Mouse (Mus musculus) embryonic facial prominence, embryonic 10.5 days (tissue): ENCODE measurements around the gene Gm10401. TPM values are rescaled to one million over a fixed set of nuclear protein-coding genes. Genes with fewer than 3 reads are reported as not detected.

Experiments
- DNase-seq: peaks from one replicate; pipeline ENCODE4 v3.0.0-alpha.2; 2017; ENCODE audit warnings: low spot score
- H3K27ac ChIP-seq: fragments of 300-500 bp; sonication (generic); replicated peaks from 2 replicates; pipeline ENCODE4 v1.5.1; 2016; ENCODE audit warnings: mild to moderate bottlenecking
- H3K27me3 ChIP-seq: fragments of 300-500 bp; sonication (generic); replicated peaks from 2 replicates; pipeline ENCODE4 v1.6.1; 2016; ENCODE audit warnings: low read depth, mild to moderate bottlenecking; ENCODE audit not compliant: poor library complexity, severe bottlenecking
- H3K36me3 ChIP-seq: fragments of 300-500 bp; sonication (generic); replicated peaks from 2 replicates; pipeline ENCODE4 v1.6.1; 2016; ENCODE audit warnings: mild to moderate bottlenecking, moderate library complexity
- H3K4me1 ChIP-seq: fragments of 300-500 bp; sonication (generic); 2 replicates; pipeline ENCODE4 v1.6.1; 2016
- H3K4me3 ChIP-seq: fragments of 300-500 bp; sonication (generic); 2 replicates; pipeline ENCODE4 v1.5.1; 2016; ENCODE audit warnings: mild to moderate bottlenecking, moderate library complexity
- H3K9me3 ChIP-seq: fragments of 300-500 bp; sonication (generic); 2 replicates; pipeline ENCODE4 v1.6.1; 2016; ENCODE audit warnings: mild to moderate bottlenecking
- WGBS: fragments of 180-500 bp; shearing (Covaris S2); methylation state at CpG from one replicate; pipeline ENCODE4 v1.1.7; 2016; 5-methylcytosine and 5-hydroxymethylcytosine counted together
- polyA plus RNA-seq: library from polyadenylated mRNA; unstranded; fragments of >200 nt; fragmentation: Nextera tagmentation; extraction: Ambion mirVana; gene quantifications from 2 replicates; pipeline ENCODE4 v1.2.1, GENCODE M21; 2016

The Gm10401 gene
- 20.8 and 25.5 TPM in 2 replicates for polyA plus RNA-seq

DNA sequence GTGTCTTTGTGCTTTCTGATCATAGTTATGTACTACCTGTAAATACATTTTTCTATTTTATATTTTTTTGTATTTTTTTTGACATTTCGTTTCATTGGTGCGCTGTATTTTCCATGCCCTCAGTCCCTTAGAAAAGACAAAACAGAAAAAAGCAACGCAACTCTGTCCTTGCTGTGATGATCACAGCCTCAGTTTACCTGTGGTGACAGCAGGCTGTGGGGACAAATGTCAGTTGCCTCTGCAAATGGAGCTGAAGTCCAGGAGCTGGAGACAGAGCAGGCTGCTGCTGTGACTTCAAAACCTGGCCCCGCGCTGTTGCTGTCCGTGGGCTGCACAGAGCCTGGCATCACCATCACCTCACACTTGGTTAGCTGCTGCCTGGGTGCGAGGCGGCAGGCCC is at the start of gene Gm10401:
Gene Gm10401, minus strand, starts transcription at position 101 of the 400 bp plus-strand sequence.
- no peaks in the 10 kb centered on the region for H3K27me3 ChIP-seq
- no peak for DNase-seq
- H3K36me3 ChIP-seq = peaks cover 95% of the 10 kb centered on the region
- no peak within 1 kb of the TSS for H3K4me3 ChIP-seq
- no peaks in the 10 kb centered on the region for H3K4me1 ChIP-seq
- peak within 1 kb of the TSS; percentile 14; the same call in 1 of the 2 replicates for H3K27ac ChIP-seq
- H3K9me3 ChIP-seq = no peaks in the 10 kb centered on the region
- 94% methylated on average over 8 of the region's 8 CpGs for WGBS

DNA sequence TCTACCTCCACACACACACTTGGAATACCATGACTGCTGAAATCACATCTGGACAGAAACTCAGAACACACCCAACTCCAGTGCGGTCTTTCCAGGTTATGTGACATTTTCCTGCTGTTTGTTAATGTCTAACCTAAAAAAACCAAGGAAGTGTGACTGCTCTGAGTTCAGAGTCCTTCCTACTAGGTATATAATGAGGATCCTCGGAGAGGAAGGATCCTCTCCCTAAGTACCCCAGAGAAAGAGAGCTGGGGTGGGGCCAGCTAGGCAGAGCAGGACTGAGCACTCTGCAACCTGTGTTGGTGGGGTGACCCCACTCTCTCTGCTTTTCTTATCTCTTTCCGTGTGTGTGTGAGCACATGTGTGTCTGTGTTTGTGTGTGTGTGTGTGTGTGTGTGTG is 49.3 kb upstream of the Gm10401 start:
- Histone ChIP-seq H3K9me3 (peaks cover 9% of the 10 kb centered on the region; the same call in 1 of the 2 replicates), H3K4me1 (peaks cover 24% of the 10 kb centered on the region), H3K27ac (no peak overlapping the region), H3K27me3 (no peaks in the 10 kb centered on the region), H3K4me3 (no peak overlapping the region), H3K36me3 (peaks cover 97% of the 10 kb centered on the region)
- WGBS = 82% methylated on average over 3 of the region's 3 CpGs
- DNase-seq = no peak

DNA sequence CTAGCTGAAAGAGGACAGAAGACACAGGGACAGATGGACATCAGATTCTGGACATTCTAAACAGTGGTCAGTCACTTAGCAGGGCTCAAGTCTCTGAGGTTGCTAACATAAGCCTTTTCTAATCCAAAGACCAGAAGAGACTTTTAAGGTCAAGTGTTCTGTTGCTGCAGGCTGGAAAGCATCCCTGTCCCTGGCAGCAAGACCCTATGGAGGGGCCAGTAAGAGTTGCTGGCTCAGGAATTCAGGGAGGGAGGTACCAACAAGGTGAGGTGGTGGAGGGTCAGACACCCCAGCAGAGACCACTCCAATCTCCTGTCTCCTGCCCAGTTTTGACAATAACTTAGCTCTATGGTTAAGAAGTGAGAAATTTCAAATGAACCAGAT is 48.6 kb upstream of the Gm10401 start:
- DNase-seq = no peak
- Histone ChIP-seq H3K4me1 (peaks cover 19% of the 10 kb centered on the region), H3K27ac (no peak overlapping the region), H3K36me3 (peaks cover 100% of the 10 kb centered on the region), H3K4me3 (no peak overlapping the region), H3K27me3 (no peaks in the 10 kb centered on the region), H3K9me3 (peaks cover 9% of the 10 kb centered on the region; the same call in 1 of the 2 replicates)

DNA sequence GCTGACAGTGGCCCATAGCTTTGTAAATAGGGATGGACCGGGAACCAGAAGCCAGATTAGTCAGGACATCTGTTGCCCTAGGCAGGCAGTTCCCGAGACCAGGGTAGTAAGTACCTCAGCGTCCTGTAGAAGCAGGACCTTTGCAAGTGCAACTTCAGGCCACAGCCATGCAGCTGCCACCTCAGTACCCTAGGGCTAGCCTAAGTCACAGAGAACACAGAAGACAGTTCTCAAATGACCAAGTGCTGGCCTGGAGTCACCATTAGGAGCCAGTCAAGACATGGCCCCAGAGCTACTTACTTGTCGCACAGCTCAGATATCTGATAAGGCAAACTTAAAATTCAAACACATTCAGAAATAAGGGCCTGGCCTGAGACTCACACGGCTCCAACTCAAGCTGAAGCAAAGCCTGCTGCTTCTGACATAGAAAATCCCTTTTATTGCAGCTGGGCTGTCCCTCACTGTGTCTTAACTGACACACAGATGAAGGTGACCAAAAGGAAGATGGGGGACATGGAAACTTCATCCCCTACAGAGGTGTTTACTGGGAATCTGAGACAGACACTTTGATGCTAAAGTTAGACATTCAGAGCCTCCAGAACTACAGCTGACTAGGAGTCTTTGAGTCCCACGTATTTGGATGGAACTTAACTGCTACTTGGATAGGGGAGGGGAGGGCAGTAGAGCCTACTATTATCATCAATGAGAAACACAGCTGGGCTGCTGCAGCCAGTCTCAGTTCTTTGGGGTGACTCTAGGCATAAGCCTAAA is 48.1 kb upstream of the Gm10401 start:
- DNase-seq = no peak
- Histone ChIP-seq H3K27ac (no peak overlapping the region), H3K27me3 (no peaks in the 10 kb centered on the region), H3K4me1 (peaks cover 15% of the 10 kb centered on the region), H3K9me3 (peaks cover 9% of the 10 kb centered on the region; the same call in 1 of the 2 replicates), H3K36me3 (peaks cover 95% of the 10 kb centered on the region), H3K4me3 (no peak overlapping the region)
- WGBS = 85% methylated on average over 6 of the region's 6 CpGs

DNA sequence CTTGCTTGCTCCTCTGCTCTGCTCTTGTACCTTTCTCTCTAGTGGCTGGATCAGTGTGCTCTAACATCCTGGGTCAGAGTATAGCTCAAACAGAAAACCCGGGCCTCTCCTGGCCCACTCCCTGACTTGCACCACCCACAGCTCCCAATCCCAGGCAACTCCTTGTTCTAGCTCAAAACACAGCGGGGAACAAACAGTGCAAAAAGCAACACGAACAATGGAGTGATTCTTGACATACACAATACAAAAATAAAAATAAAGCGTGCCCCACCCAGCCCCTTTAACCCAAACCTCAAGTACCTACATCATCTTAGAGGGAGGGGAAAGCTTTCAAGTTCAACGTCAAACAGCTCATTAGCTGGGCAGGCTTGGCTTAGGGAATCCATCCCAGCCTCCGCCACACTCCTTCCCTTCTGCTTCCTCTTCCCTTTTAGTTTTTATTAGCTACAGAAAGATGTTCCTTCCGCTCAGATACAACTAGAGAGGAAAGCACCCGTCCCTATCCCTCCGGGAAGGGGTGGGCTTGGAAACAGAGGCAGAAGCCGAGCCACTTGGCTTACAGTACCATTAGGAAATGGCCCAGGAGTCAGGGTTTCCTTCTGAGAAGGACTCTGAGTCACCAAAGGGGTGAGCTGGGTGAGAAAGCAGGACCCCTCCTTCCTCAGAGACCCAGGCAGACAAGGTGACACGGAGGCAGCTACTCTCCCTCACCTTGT is 47.3 kb upstream of the Gm10401 start:
- 85% methylated on average over 11 of the region's 11 CpGs for WGBS

DNA sequence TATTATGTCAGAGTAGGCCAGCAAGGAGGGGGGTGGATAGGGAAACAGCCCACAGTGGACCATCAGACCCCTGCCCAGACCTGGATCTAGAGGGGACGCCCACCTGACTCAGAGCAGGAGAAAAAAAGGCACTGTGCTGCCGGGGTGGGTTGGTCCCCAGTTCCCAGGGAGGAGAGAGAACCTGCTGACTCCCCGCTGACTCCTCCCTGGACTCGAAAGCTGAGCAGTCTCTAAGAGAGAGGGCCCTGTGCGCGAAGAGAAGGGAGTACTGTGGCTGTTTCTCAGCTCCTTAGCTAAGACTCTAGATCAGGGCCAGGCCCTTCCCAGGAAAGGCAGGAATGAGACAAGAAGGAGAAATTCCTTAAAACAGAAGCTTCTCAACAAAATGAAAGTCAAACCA is 46.4 kb upstream of the Gm10401 start:
- no peak for DNase-seq
- Histone ChIP-seq H3K27ac (no peak overlapping the region; the same call in 1 of the 2 replicates), H3K4me1 (peaks cover 20% of the 10 kb centered on the region), H3K36me3 (peaks cover 78% of the 10 kb centered on the region), H3K9me3 (peaks cover 3% of the 10 kb centered on the region; the same call in 1 of the 2 replicates), H3K4me3 (no peak overlapping the region), H3K27me3 (no peaks in the 10 kb centered on the region)
- WGBS = 74% methylated on average over 6 of the region's 6 CpGs

More for the DNA sequence above, 47.3 kb upstream of the Gm10401 start:
- no peak for DNase-seq
- no peak overlapping the region for H3K4me3 ChIP-seq
- H3K27me3 ChIP-seq = no peaks in the 10 kb centered on the region
- H3K4me1 ChIP-seq = peaks cover 20% of the 10 kb centered on the region
- H3K27ac ChIP-seq = no peak overlapping the region
- peaks cover 9% of the 10 kb centered on the region; the same call in 1 of the 2 replicates for H3K9me3 ChIP-seq
- H3K36me3 ChIP-seq = peaks cover 88% of the 10 kb centered on the region

DNA sequence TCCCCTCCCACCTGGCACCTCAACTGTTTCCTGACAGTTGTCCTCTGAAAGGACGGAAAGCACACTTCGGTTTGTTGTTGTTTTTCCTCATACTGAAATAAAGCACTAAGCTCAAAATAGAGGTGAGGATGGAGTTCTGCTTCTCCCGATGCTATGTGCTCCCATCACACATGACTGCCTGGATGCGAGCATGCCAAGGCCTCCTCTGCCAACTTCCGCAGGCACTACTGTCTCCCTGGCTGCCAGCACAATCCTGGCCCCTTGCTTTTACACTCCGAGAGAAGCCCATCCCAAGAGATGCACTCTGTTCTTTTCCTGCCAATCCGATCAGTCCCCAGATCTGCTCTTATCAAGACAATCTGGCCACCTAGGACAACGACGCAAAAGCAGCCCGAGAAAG is 45.5 kb upstream of the Gm10401 start:
- H3K9me3 ChIP-seq = no peaks in the 10 kb centered on the region
- H3K4me1 ChIP-seq = peaks cover 25% of the 10 kb centered on the region
- peaks cover 69% of the 10 kb centered on the region for H3K36me3 ChIP-seq
- no peak overlapping the region for H3K27ac ChIP-seq
- 83% methylated on average over 10 of the region's 10 CpGs for WGBS
- no peak for DNase-seq
- H3K27me3 ChIP-seq = no peaks in the 10 kb centered on the region
- no peak overlapping the region for H3K4me3 ChIP-seq

DNA sequence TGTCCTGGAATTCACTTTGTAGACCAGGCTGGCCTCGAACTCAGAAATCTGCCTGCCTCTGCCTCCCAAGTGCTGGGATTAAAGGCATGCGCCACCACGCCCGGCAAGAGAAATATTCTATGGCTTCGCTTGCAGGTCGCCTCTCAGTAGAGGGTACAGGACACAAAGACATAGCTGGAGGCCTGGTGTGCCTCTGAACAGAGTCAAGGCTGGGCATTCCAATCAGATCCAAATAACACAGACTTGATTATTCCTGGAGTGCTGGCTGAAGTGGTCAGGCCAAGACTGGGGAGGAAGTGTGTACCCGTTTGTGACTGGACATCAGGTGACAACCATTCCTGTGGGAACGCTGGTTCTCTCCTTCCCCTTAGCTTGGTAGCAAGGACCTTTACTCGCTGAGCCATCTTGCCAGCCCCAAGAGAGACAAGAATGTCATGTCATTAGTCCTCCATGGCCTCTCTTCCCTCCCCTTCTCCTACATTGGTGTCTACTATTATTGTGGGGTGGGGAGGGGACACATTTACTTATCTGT is 44.1 kb upstream of the Gm10401 start:
- H3K36me3 ChIP-seq = peaks cover 56% of the 10 kb centered on the region
- WGBS = 93% methylated on average over 9 of the region's 9 CpGs
- no peaks in the 10 kb centered on the region for H3K9me3 ChIP-seq
- DNase-seq = no peak
- H3K27ac ChIP-seq = no peak overlapping the region
- 0 out of 2 replicates have a peak, but pooled peaks cover 5% of the 10 kb centered on the region for H3K27me3 ChIP-seq
- no peak overlapping the region for H3K4me3 ChIP-seq
- H3K4me1 ChIP-seq = peaks cover 25% of the 10 kb centered on the region

DNA sequence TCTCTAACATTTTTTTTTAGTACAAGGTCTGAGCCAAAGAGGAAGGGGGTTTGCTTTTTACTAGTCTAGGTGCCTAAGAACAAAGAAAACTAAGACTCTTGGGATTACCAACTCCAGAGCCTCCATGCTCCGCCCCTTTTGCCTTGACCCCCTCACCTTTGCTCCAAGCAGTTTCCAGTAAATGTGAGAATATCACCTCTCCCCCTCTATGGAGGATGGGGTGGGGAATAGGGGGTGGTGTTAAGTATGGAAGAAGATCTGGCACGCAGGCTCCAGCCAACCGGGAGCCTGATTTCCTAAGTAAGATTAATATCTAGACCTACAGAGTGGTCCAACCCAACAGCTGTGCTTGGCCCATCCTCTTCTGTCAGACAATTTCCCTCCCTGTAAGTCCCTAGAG is 42.6 kb upstream of the Gm10401 start:
- no peak overlapping the region for H3K4me3 ChIP-seq
- H3K27ac ChIP-seq = no peak overlapping the region
- H3K9me3 ChIP-seq = no peaks in the 10 kb centered on the region
- H3K36me3 ChIP-seq = peaks cover 41% of the 10 kb centered on the region
- H3K4me1 ChIP-seq = peaks cover 25% of the 10 kb centered on the region
- DNase-seq = no peak
- H3K27me3 ChIP-seq = peaks cover 5% of the 10 kb centered on the region; the same call in 1 of the 2 replicates
- WGBS = 78% methylated on average over 3 of the region's 3 CpGs

DNA sequence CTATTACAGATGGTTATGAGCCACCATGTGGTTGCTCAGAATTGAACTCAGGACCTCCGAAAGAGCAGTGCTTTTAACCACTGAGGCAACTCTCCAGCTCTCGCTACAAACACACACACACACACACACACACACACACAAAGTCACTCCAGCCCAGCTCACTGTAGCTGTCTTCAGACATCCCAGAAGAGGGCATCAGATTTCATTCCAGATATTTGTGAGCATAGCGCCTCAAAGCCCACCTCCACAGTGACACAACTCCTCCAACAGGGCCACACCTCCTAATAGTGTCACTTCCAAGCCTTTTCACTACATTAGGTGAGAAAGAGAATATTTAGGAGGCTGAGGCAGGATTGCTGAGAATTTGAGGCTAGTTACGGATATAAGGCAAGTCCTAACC is 41.0 kb upstream of the Gm10401 start:
- 68% methylated on average over 4 of the region's 4 CpGs for WGBS
- H3K4me1 ChIP-seq = peaks cover 28% of the 10 kb centered on the region
- no peak overlapping the region for H3K27ac ChIP-seq
- no peaks in the 10 kb centered on the region for H3K9me3 ChIP-seq
- no peak for DNase-seq
- peaks cover 5% of the 10 kb centered on the region; the same call in 1 of the 2 replicates for H3K27me3 ChIP-seq
- H3K4me3 ChIP-seq = no peak overlapping the region
- H3K36me3 ChIP-seq = peaks cover 25% of the 10 kb centered on the region

DNA sequence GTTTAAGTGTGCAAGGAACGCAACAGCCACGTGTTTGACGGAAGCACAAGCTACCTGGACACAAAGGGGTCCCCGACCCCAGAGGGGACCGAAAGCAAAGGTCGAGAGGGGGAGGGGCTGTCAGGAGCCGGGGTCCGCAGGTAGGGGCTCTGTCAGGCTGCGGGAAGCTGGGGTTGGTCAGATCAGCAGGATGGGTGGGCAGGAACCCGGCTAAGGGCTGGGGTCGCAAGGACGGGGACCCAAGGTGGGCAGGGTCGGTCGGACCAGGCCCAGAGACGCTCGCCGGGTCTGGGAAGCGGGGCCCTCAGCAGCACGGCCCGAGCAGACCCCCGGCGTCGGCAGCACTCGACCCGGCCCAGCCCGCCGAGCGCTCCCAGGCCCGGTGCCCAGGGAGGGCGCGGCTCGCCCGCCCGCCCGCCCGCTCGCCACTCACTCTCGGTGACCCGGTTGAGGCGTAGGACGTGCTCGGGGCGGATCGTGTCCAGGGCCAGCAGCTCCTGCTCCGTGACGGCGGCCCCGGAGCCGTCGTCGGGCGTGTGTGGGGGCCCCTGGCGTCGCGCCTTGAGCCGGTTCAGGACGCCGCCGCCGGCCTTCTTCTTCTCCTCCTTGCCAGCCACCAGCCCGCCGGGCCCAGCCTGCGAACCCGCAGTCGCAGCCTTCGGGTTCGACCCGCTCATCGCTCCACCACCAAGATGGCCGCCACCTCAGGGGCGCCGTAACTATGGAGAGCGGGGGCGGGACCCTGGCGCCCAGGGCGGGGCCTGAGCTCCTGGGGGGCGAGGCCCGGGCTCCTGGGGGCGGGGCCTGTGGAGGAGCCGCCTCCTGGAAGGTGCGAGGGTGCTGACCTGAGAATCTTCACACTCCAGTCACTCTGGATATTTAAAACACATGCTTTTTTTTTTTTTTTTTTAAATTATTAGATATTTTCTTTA is 36.4 kb upstream of the Gm10401 start, which contains the start of gene Unc119b:
Gene Unc119b, minus strand, starts transcription at position 742 of the 932 bp plus-strand sequence.
- H3K4me1 ChIP-seq = peaks cover 26% of the 10 kb centered on the region
- H3K27me3 ChIP-seq = peaks cover 5% of the 10 kb centered on the region; the same call in 1 of the 2 replicates
- under 1% methylated on average over 81 of the region's 81 CpGs for WGBS
- DNase-seq = peak; percentile 94
- H3K9me3 ChIP-seq = no peaks in the 10 kb centered on the region
- H3K4me3 ChIP-seq = peak within 1 kb of the TSS; percentile 98
- H3K36me3 ChIP-seq = peaks cover 33% of the 10 kb centered on the region
- peak within 1 kb of the TSS; percentile 91 for H3K27ac ChIP-seq
